Mouse (Mus musculus) B cell, adult 2 months (primary cell): ENCODE data around the gene Kcnk6.
"Not testable (repeated sequence)": the region's sequence is repeated elsewhere in the genome, so short reads cannot be mapped to it uniquely, and the experiment has no call there.

Source experiments
- DNase-seq, 2 experiments: peaks; one replicate each; pipeline ENCODE4 v3.0.0; 2022

Gene Kcnk6

GRCm38 (mm10) chr7:29194230-29194629 is 38.1 kb downstream of the Kcnk6 start:
- DNase-seq, result not testable (repeated sequence)

GRCm38 (mm10) chr7:29181323-29181722 is 51.0 kb downstream of the Kcnk6 start:
- DNase-seq, result not testable (repeated sequence)

DNA sequence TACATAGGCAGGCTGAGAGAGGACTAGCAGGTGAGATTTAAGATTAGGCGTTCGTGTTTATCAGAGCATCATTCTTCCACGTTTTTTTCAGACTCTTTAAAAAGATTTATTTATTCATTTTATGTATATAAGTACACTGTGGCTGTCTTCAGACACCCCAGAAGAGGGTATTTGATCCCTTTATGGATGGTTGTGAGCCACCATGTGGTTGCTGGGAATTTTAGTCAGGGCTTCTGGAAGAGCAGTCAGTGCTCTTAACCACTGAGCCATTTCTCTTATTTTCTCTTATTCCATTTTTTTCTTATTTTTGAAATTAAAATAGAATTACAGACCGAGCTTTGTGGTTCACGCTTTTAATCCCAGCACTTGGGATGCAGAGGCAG is 51.5 kb downstream of the Kcnk6 start:
- DNase-seq, result no peak

DNA sequence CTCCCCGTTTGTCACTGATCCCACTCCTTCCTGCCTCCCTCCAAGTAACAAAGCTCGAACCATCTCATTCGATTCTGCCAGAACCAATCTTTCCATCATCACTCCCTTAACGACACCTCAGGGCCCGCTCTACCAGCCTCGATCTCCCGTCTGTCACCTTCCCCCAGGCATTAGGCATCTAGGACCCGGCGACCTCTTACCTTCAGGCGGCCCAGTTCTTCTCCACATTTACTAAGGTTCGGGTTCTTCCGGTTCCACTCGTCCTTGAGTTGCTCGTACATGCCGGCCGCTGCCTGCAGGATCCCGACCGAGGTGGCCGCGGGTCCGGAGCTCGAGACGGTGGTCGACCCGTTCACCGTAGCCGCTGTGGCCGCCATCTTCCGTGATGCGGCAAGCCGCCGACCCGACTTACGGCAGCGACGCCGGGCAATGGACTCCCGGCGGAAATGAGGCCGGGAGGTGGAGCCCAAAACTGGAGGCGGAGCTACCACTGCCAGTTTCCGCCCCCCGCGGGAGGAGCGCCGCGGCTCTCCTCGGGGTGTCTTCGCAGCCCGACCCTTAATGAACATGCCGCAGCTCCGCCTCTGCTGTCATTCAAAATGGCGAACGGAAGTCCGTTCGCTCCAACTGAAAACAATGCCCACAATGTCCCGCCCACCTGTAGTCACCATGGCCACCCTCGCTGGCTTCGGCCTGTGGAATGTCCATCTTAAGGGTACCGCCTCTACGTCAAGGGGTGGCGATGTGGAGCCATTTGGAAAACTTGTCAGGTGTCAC is 52.0 kb downstream of the Kcnk6 start, which contains the start of gene Psmd8:
Gene Psmd8 (minus strand): TSS at position 625 of the 777 bp plus-strand sequence.
- peak; percentile 98 for DNase-seq

GRCm38 (mm10) chr7:29179323-29179722 is 53.0 kb downstream of the Kcnk6 start:
- DNase-seq, result peak; percentile 48 to 54

DNA sequence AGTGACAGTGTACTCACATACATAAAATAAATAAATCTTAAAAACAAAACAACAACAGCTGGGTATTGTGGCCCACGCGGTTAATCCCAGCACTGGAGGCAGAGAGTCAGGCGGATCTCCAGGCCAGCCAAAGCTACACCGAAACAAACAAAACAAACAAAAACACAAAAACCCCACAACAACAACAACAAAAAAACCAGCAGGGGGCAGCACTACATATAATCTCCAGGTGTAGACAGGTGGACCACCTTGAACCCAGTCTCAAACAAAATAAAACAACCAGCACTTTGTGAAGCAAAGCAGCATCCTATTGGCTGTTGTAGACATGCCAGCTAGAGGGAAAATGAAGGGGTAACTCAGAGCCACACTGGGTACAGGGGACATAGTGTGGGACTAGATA is 54.2 kb downstream of the Kcnk6 start:
- DNase-seq, result peak; percentile 41 to 46

- peak; percentile 15 to 21 for DNase-seq
These were observed 59.8 kb downstream of the Kcnk6 start for GRCm38 (mm10) chr7:29172390-29173016.
